Mouse (Mus musculus) heart, adult 2 months (tissue): ENCODE results near the gene Adad2. TPM values are rescaled to one million over a fixed set of nuclear protein-coding genes. Genes with fewer than 3 reads are reported as not detected.

ENCODE experiments used
- DNase-seq, 2 experiments: peaks; one replicate each; pipeline ENCODE4 v3.0.0; 2021
- H3K27ac ChIP-seq: fragments of 200-600 bp; 2 replicates; pipeline ENCODE4 v1.8.1; 2022
- H3K27me3 ChIP-seq: fragments of 200-500 bp; 2 replicates; pipeline ENCODE4 v1.6.1; 2012; ENCODE audit warnings: mild to moderate bottlenecking, low read length, inconsistent platforms, mixed read lengths; ENCODE audit not compliant: control insufficient read depth, insufficient read depth
- H3K36me3 ChIP-seq: fragments of 200-500 bp; 2 replicates; pipeline ENCODE4 v1.6.1; 2012; ENCODE audit warnings: low read length, inconsistent platforms; ENCODE audit not compliant: control insufficient read depth, insufficient read depth
- H3K4me1 ChIP-seq: fragments of 200-500 bp; 2 replicates; pipeline ENCODE4 v1.6.1; 2011; ENCODE audit warnings: low read length; ENCODE audit not compliant: control insufficient read depth, insufficient read depth
- H3K4me3 ChIP-seq: fragments of 200-600 bp; 2 replicates; pipeline ENCODE4 v1.8.1; 2022
- H3K79me2 ChIP-seq: fragments of 200-500 bp; replicated peaks from 2 replicates; pipeline ENCODE4 v1.6.1; 2012; ENCODE audit warnings: mild to moderate bottlenecking, inconsistent platforms, low read length, moderate library complexity, mixed read lengths; ENCODE audit not compliant: control insufficient read depth, insufficient read depth
- H3K9ac ChIP-seq: fragments of 200-500 bp; 2 replicates; pipeline ENCODE4 v1.6.1; 2012; ENCODE audit warnings: low read depth, mild to moderate bottlenecking, control low read depth, inconsistent platforms, low read length, mixed read lengths
- CTCF ChIP-seq: fragments of 200-600 bp; IDR thresholded peaks from 2 replicates; pipeline ENCODE4 v1.8.1; 2022; ENCODE audit warnings: antibody characterized with exemption, mild to moderate bottlenecking, moderate library complexity
- EP300 ChIP-seq: fragments of 200-500 bp; IDR thresholded peaks from 2 replicates; pipeline ENCODE4 v1.6.1; 2011; ENCODE audit warnings: low read depth, low read length, control low read depth; ENCODE audit not compliant: insufficient read depth
- POLR2A ChIP-seq: fragments of 200-500 bp; IDR thresholded peaks from 2 replicates; pipeline ENCODE4 v1.6.1; 2011; ENCODE audit warnings: mild to moderate bottlenecking, low read depth, low read length, control low read depth; ENCODE audit not compliant: insufficient read depth
- WGBS: fragments of 180-500 bp; shearing (Covaris S2); methylation state at CpG from one replicate; pipeline ENCODE4 v1.1.7; 2018; 5-methylcytosine and 5-hydroxymethylcytosine counted together
- intact Hi-C: fragments of 180-260 bp; cut with DNase I; formaldehyde crosslinking; loops from one replicate; pipeline ENCODE4 v1.15.1; 2025
- polyA plus RNA-seq: library from polyadenylated mRNA; depleted of rRNA; stranded (reverse); fragments of >200 nt; gene quantifications from 2 replicates; pipeline ENCODE4 v1.2.3, GENCODE M21; 2012
- total RNA-seq, 2 experiments: library from RNA; stranded (reverse); gene quantifications; 2 replicates each; pipeline ENCODE4 v1.2.3; 2021

Gene Adad2
- total and polyA plus RNA-seq, 3 experiments = not detected

DNA sequence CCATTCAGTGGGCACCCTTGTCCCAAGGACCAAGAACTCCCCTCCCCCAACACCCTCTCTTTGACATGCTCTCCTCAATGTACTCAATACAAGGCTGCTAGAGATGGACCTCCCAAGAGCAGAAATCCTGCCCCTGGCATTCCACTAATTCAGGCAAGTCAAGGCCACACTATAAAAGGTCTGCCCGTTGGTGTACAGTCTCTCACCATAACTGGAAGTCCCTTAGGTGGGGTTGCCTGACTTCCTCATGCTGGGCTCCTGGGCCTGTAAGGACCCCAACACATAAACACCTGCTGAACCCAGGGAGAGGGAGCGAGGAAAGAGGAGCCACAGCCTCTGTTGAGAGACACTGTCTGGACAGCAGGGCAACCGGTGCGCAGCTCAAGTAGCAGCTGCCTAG lies 8.8 kb upstream of the Adad2 start:
- Histone ChIP-seq H3K9ac (peak overlapping the region; percentile 87; the same call in 1 of the 2 replicates), H3K27ac (no peak overlapping the region), H3K27me3 (no peaks in the 10 kb centered on the region), H3K4me1 (peaks cover 4% of the 10 kb centered on the region), H3K79me2 (no peaks in the 10 kb centered on the region), H3K36me3 (no peaks in the 10 kb centered on the region), H3K4me3 (no peak overlapping the region)
- 90% methylated on average over 4 of the region's 4 CpGs for WGBS
- DNase-seq = no peak
- intact Hi-C loops = loop anchor here (2.0 kb wide), 3 partner anchors 29 to 191 kb away; partner anchors contain the start of genes Dnaaf1, Hsdl1 and Necab2
- TF ChIP-seq CTCF (no peak), EP300 (no peak), POLR2A (no peak)

DNA sequence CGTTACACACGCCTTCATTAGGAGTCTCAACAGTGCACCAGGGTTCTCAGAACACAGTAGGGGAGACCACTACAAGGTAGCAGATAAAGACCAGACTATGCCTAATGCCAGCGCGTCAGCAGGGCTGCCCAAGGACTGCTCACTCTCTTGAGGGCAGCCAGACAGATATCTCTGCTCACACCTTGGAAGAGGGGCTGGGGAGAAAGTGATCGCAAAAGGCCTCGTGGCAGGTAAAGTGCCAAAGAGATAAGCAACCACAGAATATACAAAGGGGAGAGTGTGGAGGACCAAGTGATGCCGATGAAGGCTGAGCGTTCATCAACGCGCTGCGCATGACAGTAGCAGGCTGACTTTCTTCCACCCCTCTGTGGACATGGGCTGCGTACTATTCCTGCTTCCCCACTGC lies 8.1 kb upstream of the Adad2 start:
- no peaks in the 10 kb centered on the region for H3K36me3 ChIP-seq
- no peak for TF ChIP-seq EP300
- no peak for TF ChIP-seq CTCF
- TF ChIP-seq POLR2A = no peak
- peak overlapping the region; percentile 79 for H3K27ac ChIP-seq
- no peaks in the 10 kb centered on the region for H3K27me3 ChIP-seq
- H3K4me3 ChIP-seq = peak overlapping the region; percentile 76
- no peaks in the 10 kb centered on the region for H3K79me2 ChIP-seq
- 20% methylated on average over 12 of the region's 12 CpGs for WGBS
- DNase-seq = no peak
- H3K9ac ChIP-seq = peak overlapping the region; percentile 87
- H3K4me1 ChIP-seq = peaks cover 4% of the 10 kb centered on the region
- intact Hi-C loops = loop anchor here (2.0 kb wide), 3 partner anchors 30 to 192 kb away; partner anchors contain the start of genes Dnaaf1, Hsdl1 and Necab2

DNA sequence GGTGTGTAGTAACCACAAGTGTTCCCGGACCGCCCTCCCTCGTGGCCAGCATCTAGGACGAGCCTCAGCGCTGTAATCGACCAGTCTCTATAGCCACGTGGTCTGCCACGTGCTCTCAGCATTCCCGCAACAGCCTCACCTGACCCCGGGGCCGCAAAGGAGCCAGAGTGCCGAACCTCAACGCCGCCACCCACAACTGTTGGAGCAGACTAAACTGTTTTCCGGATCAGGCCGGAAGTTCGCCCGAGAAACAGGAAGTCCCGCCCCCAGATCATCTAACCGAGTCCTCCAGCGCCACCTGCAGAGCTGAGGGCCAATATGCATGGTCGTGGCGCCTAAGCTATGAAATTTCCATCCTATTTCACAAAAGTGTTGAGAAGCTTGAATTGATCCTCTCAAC lies 7.6 kb upstream of the Adad2 start, which contains the start of gene Taf1c:
Gene Taf1c, minus strand, starts transcription at position 227 of the 400 bp plus-strand sequence.
- Histone ChIP-seq H3K27ac (peak within 1 kb of the TSS; percentile 79), H3K9ac (peak within 1 kb of the TSS; percentile 87), H3K4me3 (peak within 1 kb of the TSS; percentile 76), H3K27me3 (no peaks in the 10 kb centered on the region), H3K4me1 (peaks cover 4% of the 10 kb centered on the region), H3K36me3 (no peaks in the 10 kb centered on the region), H3K79me2 (no peaks in the 10 kb centered on the region)
- peak; percentile 91 to 94 for DNase-seq
- intact Hi-C loops = loop anchor here (2.0 to 5.0 kb wide), 4 partner anchors 30 to 192 kb away; partner anchors contain the start of genes Dnaaf1, Hsdl1 and Necab2
- WGBS = under 1% methylated on average over 23 of the region's 23 CpGs
- TF ChIP-seq POLR2A (peak; percentile 88), CTCF (peak; percentile 94), EP300 (peak; percentile 73; the same call in 1 of the 2 replicates)

DNA sequence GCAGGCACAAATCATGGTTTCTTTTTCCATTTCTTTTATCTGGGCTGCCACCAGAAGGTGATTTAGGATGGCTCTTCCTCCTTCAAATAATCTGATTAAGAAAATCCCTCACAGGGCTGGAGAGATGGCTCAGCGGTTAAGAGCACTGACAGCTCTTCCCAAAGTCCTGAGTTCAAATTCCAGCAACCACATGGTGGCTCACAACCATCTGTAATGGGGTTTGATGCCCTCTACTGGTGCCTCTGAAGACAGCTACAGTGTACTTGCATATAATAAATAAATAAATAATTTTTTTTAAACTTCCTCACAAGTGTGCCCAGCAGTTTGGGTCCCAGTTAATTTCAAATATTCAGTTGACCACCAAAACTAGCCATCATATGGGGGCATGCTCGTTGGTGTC lies 6.3 kb upstream of the Adad2 start:
- TF ChIP-seq CTCF = peak; percentile 55
- TF ChIP-seq POLR2A = no peak
- intact Hi-C loops = loop anchor here (5.0 kb wide), 1 partner anchor 71 kb away; no protein-coding TSS in a partner anchor
- Histone ChIP-seq H3K4me3 (no peak overlapping the region), H3K27me3 (no peaks in the 10 kb centered on the region), H3K9ac (no peak overlapping the region), H3K36me3 (no peaks in the 10 kb centered on the region), H3K27ac (no peak overlapping the region), H3K79me2 (no peaks in the 10 kb centered on the region), H3K4me1 (peaks cover 4% of the 10 kb centered on the region)
- DNase-seq = no peak
- WGBS = 63% methylated on average over 2 of the region's 2 CpGs

DNA sequence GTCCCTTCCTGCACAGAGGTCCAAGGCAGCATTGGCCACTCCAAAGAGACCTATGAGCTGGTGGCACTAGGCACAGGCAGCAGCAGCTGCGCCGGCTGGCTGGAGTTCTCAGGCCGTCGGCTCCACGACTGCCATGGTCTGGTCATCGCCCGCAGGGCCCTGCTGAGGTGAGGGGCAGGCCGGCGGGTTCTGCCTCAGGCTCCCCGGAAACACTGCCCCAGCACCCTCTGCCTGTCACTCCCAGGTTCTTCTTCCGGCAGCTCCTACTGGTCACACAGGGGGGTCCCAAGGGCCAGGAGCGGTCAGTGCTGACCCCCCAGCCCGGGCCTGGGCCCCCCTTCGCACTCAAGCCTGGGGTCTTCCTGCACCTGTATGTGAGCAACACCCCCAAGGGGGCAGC lies 2.5 kb downstream of the Adad2 start:
- H3K27ac ChIP-seq = no peak overlapping the region
- TF ChIP-seq EP300 (no peak), POLR2A (no peak), CTCF (no peak)
- no peaks in the 10 kb centered on the region for H3K79me2 ChIP-seq
- H3K27me3 ChIP-seq = no peaks in the 10 kb centered on the region
- no peak overlapping the region for H3K9ac ChIP-seq
- H3K36me3 ChIP-seq = no peaks in the 10 kb centered on the region
- DNase-seq = no peak
- H3K4me1 ChIP-seq = no peaks in the 10 kb centered on the region
- intact Hi-C loops = no loop called here
- 82% methylated on average over 14 of the region's 14 CpGs for WGBS
- H3K4me3 ChIP-seq = no peak overlapping the region

DNA sequence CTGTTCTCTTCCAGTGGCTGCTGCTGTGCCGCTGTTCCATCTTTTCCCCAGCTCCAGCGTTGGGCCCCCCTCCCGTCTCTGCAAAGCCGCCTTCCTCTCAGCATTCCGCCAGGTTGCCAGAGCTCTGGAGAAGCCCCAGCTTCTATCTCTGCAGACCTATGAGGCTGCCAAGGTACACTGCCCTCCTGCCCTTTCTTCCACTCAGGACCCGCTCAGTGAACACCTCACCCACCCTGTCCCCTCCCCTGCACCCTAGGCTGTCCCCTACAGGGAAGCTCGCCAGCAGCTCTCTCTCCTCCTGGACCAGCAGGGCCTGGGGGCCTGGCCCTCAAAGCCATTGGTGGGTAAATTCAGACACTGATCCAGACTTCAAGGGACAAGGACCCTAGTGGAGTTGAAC lies 3.8 kb downstream of the Adad2 start:
- no peak for DNase-seq
- H3K4me1 ChIP-seq = no peaks in the 10 kb centered on the region; the same call in 1 of the 2 replicates
- H3K9ac ChIP-seq = no peak overlapping the region
- intact Hi-C loops = no loop called here
- 56% methylated on average over 7 of the region's 7 CpGs for WGBS
- no peak overlapping the region for H3K4me3 ChIP-seq
- TF ChIP-seq POLR2A = no peak
- TF ChIP-seq EP300 = no peak
- TF ChIP-seq CTCF = no peak
- no peak overlapping the region for H3K27ac ChIP-seq
- H3K79me2 ChIP-seq = no peaks in the 10 kb centered on the region
- no peaks in the 10 kb centered on the region for H3K27me3 ChIP-seq
- no peaks in the 10 kb centered on the region for H3K36me3 ChIP-seq
